Mouse (Mus musculus): Measurements from ENCODE around the gene Coq3. TPM values are rescaled to one million over a fixed set of nuclear protein-coding genes. Genes with fewer than 3 reads are reported as not detected.
A peak's percentile ranks its signal among the peaks of the same experiment; 100 is the strongest.

Gene Coq3
- 13.9 and 14.6 TPM in 2 replicates for polyA plus RNA-seq (2015; fragmentation: Nextera tagmentation; extraction: Ambion mirVana)

- WGBS: under 1% methylated on average over 51 of the region's 51 CpGs
- Histone ChIP-seq H3K4me1 (no peaks in the 10 kb centered on the region), H3K36me3 (no peaks in the 10 kb centered on the region), H3K4me3 (replicated peaks) (peak within 1 kb of the TSS; percentile 69), H3K9ac (peak within 1 kb of the TSS; percentile 62), H3K4me2 (peak within 1 kb of the TSS; percentile 54), H3K27ac (peak within 1 kb of the TSS; percentile 91), H3K27me3 (replicated peaks) (no peaks in the 10 kb centered on the region), H3K9me3 (no peaks in the 10 kb centered on the region)
- ATAC-seq (ENCODE audit: insufficient read depth, low FRiP score, low read depth): peak; percentile 93
These were observed at the start of gene Coq3 for GRCm38 (mm10) chr4:21879565-21880220. Gene Coq3, plus strand, starts transcription at chr4:21879673.

- no peaks in the 10 kb centered on the region for H3K27me3 ChIP-seq (replicated peaks)
- no peaks in the 10 kb centered on the region for H3K9me3 ChIP-seq
- no peak overlapping the region for H3K4me3 ChIP-seq (replicated peaks)
- 91% methylated on average over 8 of the region's 8 CpGs for WGBS
- no peak overlapping the region for H3K27ac ChIP-seq
- H3K4me1 ChIP-seq: no peaks in the 10 kb centered on the region
- no peak for ATAC-seq (ENCODE audit: insufficient read depth, low FRiP score, low read depth)
- H3K36me3 ChIP-seq: peaks cover 6% of the 10 kb centered on the region; the same call in 1 of the 2 replicates
- H3K9ac ChIP-seq: no peak overlapping the region
- no peak overlapping the region for H3K4me2 ChIP-seq
These were observed 46.6 kb upstream of the Coq3 start for GRCm38 (mm10) chr4:21832844-21833243.

DNA sequence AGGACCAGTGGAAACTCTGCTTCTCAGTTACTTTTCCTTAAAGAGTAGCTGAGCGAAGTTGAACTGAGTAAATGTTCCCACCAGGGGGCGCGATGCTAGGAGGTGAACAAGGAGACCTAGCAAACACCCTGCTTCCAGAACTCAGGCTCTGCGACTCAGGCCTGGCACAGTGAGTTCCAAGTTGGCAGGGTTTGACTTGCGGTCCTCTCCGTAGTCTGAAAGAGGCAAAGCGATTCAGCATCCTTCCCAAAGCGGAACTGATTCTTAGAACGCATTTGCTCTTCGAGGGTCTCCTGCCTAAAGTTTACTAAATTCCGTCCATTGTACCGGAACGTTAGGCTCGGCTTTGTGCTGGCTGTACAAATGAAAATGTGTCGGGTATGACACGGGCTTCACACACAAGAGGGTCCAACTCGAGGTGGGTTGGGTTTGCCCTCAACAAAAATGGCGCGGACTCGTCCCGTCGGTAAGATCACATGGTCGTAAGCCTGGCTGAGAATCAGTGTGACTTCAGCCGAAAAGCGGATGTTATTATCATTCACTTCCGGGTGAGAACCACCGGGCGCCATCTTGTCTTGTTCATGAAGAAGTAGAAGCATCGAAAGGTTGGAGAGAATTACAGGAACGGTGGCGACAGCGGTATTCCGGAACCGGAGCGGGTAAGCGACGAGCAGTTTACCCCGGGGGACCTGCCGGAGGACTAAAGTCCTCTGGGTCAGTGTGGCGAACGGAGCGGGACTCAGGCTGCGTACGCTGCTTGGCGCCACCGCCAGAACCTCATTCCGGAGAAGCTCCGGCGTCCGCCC, 31.8 kb upstream of the Coq3 start, which contains the start of gene Pnisr:
Gene Pnisr, plus strand, starts transcription at position 103 of the 806 bp plus-strand sequence.
- under 1% methylated on average over 50 of the region's 50 CpGs for WGBS
- H3K4me2 ChIP-seq: peak within 1 kb of the TSS; percentile 56
- peak within 1 kb of the TSS; percentile 98 for H3K27ac ChIP-seq
- ATAC-seq (ENCODE audit: insufficient read depth, low FRiP score, low read depth): peak; percentile 97
- H3K4me3 ChIP-seq (replicated peaks): peak within 1 kb of the TSS; percentile 95
- peak within 1 kb of the TSS; percentile 94 for H3K9ac ChIP-seq
- H3K36me3 ChIP-seq: no peaks in the 10 kb centered on the region
- H3K4me1 ChIP-seq: peaks cover 7% of the 10 kb centered on the region; the same call in 1 of the 2 replicates
- no peaks in the 10 kb centered on the region for H3K27me3 ChIP-seq (replicated peaks)
- no peaks in the 10 kb centered on the region for H3K9me3 ChIP-seq

DNA sequence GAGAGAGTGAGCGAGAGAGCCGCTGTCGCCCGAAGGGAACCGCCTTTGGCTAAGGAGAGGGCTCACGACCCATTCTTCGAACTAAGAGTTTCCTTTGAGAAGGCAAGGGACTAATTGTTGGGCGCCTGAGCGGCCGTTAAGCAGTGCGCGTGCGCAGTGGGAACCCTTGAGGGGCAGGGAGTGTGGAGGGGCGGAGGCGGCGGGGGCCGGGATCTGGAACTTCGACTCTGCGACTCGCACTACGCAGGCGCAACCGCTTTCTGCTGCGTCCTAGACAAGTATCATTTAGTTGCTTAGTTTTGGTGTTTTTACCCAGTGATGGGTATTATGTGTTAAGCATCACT, 31.2 kb upstream of the Coq3 start:
- under 1% methylated on average over 24 of the region's 24 CpGs for WGBS
- Histone ChIP-seq H3K9ac (peak overlapping the region; percentile 94), H3K4me2 (peak overlapping the region; percentile 51), H3K27ac (peak overlapping the region; percentile 98), H3K27me3 (replicated peaks) (no peaks in the 10 kb centered on the region), H3K36me3 (no peaks in the 10 kb centered on the region), H3K9me3 (no peaks in the 10 kb centered on the region), H3K4me3 (replicated peaks) (peak overlapping the region; percentile 95), H3K4me1 (peaks cover 7% of the 10 kb centered on the region; the same call in 1 of the 2 replicates)
- ATAC-seq (ENCODE audit: insufficient read depth, low FRiP score, low read depth): peak; percentile 86

- no peak for ATAC-seq (ENCODE audit: insufficient read depth, low FRiP score, low read depth)
- Histone ChIP-seq H3K9ac (no peak overlapping the region), H3K4me1 (no peaks in the 10 kb centered on the region), H3K27ac (no peak overlapping the region), H3K27me3 (replicated peaks) (no peaks in the 10 kb centered on the region), H3K36me3 (peaks cover 29% of the 10 kb centered on the region), H3K4me2 (no peak overlapping the region), H3K4me3 (replicated peaks) (no peak overlapping the region), H3K9me3 (no peaks in the 10 kb centered on the region)
- 76% methylated on average over 1 of the region's 1 CpGs for WGBS
These were observed 22.0 kb upstream of the Coq3 start for GRCm38 (mm10) chr4:21857481-21857880.

- no peak overlapping the region for H3K4me2 ChIP-seq
- no peak overlapping the region for H3K9ac ChIP-seq
- WGBS: 97% methylated on average over 1 of the region's 1 CpGs
- ATAC-seq (ENCODE audit: insufficient read depth, low FRiP score, low read depth): no peak
- H3K9me3 ChIP-seq: no peaks in the 10 kb centered on the region
- no peak overlapping the region for H3K4me3 ChIP-seq (replicated peaks)
- no peak overlapping the region for H3K27ac ChIP-seq
- H3K27me3 ChIP-seq (replicated peaks): no peaks in the 10 kb centered on the region
- H3K4me1 ChIP-seq: no peaks in the 10 kb centered on the region
- H3K36me3 ChIP-seq: peaks cover 32% of the 10 kb centered on the region
These were observed 14.2 kb upstream of the Coq3 start for GRCm38 (mm10) chr4:21865226-21865625.

- Histone ChIP-seq H3K9ac (no peak overlapping the region), H3K36me3 (peaks cover 3% of the 10 kb centered on the region), H3K27ac (no peak overlapping the region), H3K9me3 (no peaks in the 10 kb centered on the region), H3K4me2 (peak overlapping the region; percentile 54), H3K27me3 (replicated peaks) (no peaks in the 10 kb centered on the region), H3K4me1 (no peaks in the 10 kb centered on the region), H3K4me3 (replicated peaks) (peak overlapping the region; percentile 69)
- WGBS: 15% methylated on average over 6 of the region's 6 CpGs
- ATAC-seq (ENCODE audit: insufficient read depth, low FRiP score, low read depth): no peak
These were observed 697 bp upstream of the Coq3 start for GRCm38 (mm10) chr4:21878776-21879175.

DNA sequence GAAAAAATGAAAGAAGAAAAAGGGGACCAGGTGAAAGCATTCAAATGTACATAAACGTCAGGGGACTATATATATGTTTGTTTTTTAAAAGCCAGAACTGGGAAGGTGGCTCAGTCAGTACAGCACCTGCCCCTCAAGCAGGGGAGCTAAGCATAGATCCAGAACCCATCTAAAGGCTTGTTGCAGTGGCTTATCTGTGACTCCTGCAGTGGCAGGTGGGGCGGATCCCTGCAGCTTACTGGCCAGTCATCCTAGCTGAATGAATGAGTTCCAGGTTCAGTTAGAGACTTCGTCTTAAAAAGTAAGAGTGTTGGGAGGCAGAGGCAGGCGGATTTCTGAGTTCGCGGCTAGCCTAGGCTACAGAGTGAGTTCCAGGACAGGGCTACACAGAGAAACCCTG, 3.3 kb downstream of the Coq3 start:
- WGBS: 88% methylated on average over 6 of the region's 6 CpGs
- ATAC-seq (ENCODE audit: insufficient read depth, low FRiP score, low read depth): no peak

GRCm38 (mm10) chr4:21885831-21886230, 6.4 kb downstream of the Coq3 start:
- H3K4me3 ChIP-seq (replicated peaks): no peak overlapping the region
- no peaks in the 10 kb centered on the region for H3K4me1 ChIP-seq
- H3K27ac ChIP-seq: no peak overlapping the region
- H3K9ac ChIP-seq: no peak overlapping the region
- H3K36me3 ChIP-seq: no peaks in the 10 kb centered on the region
- H3K27me3 ChIP-seq (replicated peaks): no peaks in the 10 kb centered on the region
- no peak overlapping the region for H3K4me2 ChIP-seq
- ATAC-seq (ENCODE audit: insufficient read depth, low FRiP score, low read depth): no peak
- 68% methylated on average over 8 of the region's 8 CpGs for WGBS
- no peaks in the 10 kb centered on the region for H3K9me3 ChIP-seq

More for the DNA sequence above, 3.3 kb downstream of the Coq3 start:
- Histone ChIP-seq H3K4me1 (no peaks in the 10 kb centered on the region), H3K27ac (no peak overlapping the region), H3K9ac (no peak overlapping the region), H3K36me3 (no peaks in the 10 kb centered on the region), H3K27me3 (replicated peaks) (no peaks in the 10 kb centered on the region), H3K4me3 (replicated peaks) (no peak overlapping the region), H3K9me3 (no peaks in the 10 kb centered on the region), H3K4me2 (no peak overlapping the region)

- WGBS: under 1% methylated on average over 81 of the region's 83 CpGs
- Histone ChIP-seq H3K9ac (peak within 1 kb of the TSS; percentile 76), H3K27ac (peak within 1 kb of the TSS; percentile 78)
These were observed 51.7 kb downstream of the Coq3 start, which contains the start of gene Faxc for GRCm38 (mm10) chr4:21930971-21931771. Gene Faxc, plus strand, starts transcription at chr4:21931329.

DNA sequence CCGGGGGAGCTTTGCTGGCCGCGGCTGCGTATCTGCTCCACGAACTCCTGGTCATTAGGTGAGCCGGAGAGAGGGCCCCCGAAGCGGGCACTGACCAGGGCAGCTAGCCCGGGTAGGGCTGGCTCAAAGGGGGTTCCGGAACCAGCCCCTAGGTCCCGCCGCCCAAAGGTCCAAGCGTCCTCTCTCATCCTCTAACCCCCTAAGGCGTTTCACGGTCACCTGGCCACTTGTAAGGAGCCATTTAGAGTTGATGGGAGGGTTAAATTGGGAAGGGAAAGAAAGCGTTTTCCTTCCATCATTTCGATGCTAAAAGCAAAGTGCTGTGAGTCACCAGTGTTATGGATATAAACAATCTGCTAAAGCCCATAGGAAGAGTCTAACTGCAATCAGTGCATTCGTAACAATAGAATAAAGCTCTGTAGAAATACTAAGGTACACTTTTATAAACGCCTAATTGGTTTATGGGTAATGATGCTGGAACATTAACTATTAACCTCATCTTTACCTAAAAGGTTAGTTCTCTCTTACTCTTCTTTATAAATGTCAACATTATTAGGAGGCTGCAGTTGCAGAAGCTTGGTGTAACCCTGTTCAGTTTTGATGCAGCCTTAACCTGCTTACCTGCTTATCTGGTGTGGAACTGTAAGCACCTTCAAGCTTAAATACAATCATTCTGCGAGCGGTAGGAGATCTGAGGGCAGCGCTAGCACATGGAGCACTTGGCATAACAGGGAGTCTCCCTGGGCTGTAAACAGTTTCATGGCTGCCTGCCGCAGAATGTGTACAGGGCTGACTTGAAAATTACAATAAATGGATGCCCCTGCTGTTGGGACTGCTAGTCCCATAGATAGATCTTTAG, 52.5 kb downstream of the Coq3 start:
- 10% methylated on average over 23 of the region's 23 CpGs for WGBS
- peak overlapping the region; percentile 78 for H3K27ac ChIP-seq
- H3K36me3 ChIP-seq: no peaks in the 10 kb centered on the region
- no peaks in the 10 kb centered on the region for H3K4me1 ChIP-seq
- H3K27me3 ChIP-seq (replicated peaks): no peaks in the 10 kb centered on the region
- no peaks in the 10 kb centered on the region for H3K9me3 ChIP-seq
- H3K4me3 ChIP-seq (replicated peaks): peak overlapping the region; percentile 72
- peak overlapping the region; percentile 91 for H3K4me2 ChIP-seq
- H3K9ac ChIP-seq: peak overlapping the region; percentile 76
- peak; percentile 38; the same call in 1 of the 2 replicates for ATAC-seq (ENCODE audit: insufficient read depth, low FRiP score, low read depth)

More at GRCm38 (mm10) chr4:21930971-21931771, 51.7 kb downstream of the Coq3 start, which contains the start of gene Faxc:
- peak; percentile 76 for ATAC-seq (ENCODE audit: insufficient read depth, low FRiP score, low read depth)
- Histone ChIP-seq H3K9me3 (no peaks in the 10 kb centered on the region), H3K27me3 (replicated peaks) (no peaks in the 10 kb centered on the region), H3K36me3 (no peaks in the 10 kb centered on the region), H3K4me2 (peak within 1 kb of the TSS; percentile 91), H3K4me1 (no peaks in the 10 kb centered on the region), H3K4me3 (replicated peaks) (peak within 1 kb of the TSS; percentile 72)

Measured in stomach, embryonic 15.5 days (tissue).